Mouse (Mus musculus) erythroblast, adult 5-6 weeks (primary cell): ENCODE measurements around the gene Rbm8a. TPM values are rescaled to one million over a fixed set of nuclear protein-coding genes. Genes with fewer than 3 reads are reported as not detected.
"Not testable (repeated sequence)": the region's sequence is repeated elsewhere in the genome, so short reads cannot be mapped to it uniquely, and the experiment has no call there.

ENCODE experiments used
- ATAC-seq: replicated peaks from 2 replicates; pipeline ENCODE4 v1.8.0; 2016; ENCODE audit warnings: moderate number of reproducible peaks, mild to moderate bottlenecking, moderate TSS enrichment, inconsistent platforms; ENCODE audit not compliant: poor library complexity, low FRiP score, severe bottlenecking
- total RNA-seq, 2 experiments: library from RNA; stranded (forward) in 1 of 2; stranded (reverse) in 1 of 2; fragments of 150-400 nt in 1 of 2; fragments of 200-764, 138-1000 nt in 1 of 2; gene quantifications; 2 replicates each; pipeline versions ENCODE4 v1.2.3 to v1.2.4; 2015 to 2017; ENCODE audit warnings: low replicate concordance in 2 of 2

Rbm8a gene
- total RNA-seq, 2 experiments from 2014 or later = 16.4 to 30.4 TPM

DNA sequence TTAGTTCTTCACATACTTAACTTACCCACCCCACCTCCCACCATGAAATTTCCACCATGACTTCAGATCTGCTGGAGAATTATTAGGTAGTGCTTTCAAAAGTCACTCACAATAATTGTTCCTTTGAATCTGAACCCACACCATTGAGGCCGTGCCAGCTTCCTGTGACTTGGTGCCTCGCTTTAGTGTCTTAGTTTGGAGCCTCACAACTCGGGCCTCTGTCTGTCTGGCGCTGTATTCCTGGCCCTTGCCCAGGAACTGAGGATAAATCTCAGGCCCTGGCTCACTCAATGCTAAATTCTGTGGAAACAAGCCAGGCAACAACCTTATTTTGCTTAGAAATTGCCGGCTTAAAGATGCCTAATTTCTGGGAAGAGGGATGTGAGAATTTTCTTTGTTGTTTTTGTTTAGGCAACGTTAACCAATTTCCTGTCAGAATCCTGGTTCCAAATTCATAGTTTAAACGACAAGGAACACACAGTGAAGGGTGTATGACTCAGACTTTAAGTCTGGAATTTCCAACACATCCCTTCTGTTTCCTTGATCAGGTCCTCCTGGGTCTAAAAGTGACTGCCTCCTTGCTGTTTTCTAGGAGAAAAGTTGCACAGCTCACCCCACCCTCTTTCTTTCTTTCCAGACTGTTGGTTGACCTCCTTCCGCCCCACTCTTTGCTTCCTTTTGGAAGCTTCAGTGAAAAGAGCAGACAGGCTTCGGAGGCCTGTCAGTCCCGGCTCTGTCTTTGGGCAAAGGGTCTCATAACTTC, 27.6 kb upstream of the Rbm8a start:
- no peak for ATAC-seq

DNA sequence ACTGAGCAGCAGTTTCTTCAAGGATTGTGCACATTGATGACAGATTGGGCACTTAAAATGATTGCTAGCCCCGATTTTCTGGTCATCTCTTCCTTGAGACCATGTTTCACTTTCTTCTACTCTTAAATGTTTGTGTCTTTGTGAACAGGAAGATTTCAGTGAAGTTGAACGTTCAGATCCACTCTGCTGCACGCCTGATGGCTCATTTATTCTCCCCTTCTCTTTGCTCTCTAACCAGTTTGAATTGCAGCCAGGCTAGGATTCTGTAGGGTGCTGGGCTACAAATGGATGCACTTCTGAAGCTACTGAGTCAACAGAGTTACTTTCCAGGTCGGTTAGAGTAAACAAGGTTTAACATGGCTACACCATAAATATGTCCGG, 27.0 kb upstream of the Rbm8a start:
- no peak for ATAC-seq

DNA sequence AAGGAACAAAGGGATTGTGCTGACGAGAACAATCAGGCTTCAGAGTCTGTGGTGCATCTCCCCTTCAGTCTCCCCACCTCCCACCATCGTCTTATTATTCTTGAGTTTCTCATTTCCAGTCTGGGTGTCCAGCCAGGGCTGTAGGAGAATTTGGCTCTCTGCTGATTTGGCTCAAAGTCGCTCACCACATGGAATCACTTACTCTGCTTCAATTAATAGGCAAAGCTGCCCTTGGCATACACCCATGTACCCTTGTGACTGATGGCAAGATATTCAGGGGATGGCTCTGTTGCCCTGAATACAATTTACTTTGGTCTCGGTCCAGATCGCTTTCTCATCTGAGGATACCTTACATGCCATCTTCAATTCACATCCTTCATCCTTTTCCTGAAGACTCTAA, 26.4 kb upstream of the Rbm8a start:
- ATAC-seq = no peak

DNA sequence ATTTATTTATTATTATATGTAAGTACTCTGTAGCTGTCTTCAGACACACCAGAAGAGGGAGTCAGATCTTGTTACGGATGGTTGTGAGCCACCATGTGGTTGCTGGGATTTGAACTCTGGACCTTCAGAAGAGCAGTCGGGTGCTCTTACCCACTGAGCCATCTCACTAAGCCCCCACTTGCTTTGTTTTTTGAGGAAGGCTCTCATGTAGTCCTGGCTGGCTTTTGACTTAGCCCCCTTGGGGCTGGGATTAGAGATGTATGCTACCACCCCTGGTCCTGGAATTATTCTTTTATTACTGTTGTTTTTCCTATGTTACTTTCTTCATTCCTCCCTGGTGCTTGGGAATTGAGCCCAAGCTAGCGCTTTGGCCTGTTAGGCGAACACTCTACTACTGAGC, 23.7 kb upstream of the Rbm8a start:
- ATAC-seq = not testable (repeated sequence)

DNA sequence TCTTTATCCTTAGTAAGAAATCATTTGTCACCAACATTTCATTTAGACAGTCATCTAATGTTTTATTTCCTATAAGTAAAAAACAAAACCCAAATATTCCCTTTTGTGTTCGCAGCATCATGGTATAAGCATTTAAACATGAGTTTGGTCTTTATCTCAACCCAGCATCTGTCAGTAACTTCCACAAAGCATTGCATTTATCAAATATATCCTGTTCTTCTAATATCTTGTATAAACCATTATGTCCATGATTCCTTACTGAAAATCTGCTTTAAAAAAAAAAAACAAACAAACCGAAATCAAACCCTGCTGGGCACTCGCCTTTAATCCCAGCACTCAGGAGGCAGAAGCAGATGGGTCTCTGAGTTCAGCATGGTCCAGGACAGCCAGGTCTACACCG, 23.1 kb upstream of the Rbm8a start:
- no peak for ATAC-seq

DNA sequence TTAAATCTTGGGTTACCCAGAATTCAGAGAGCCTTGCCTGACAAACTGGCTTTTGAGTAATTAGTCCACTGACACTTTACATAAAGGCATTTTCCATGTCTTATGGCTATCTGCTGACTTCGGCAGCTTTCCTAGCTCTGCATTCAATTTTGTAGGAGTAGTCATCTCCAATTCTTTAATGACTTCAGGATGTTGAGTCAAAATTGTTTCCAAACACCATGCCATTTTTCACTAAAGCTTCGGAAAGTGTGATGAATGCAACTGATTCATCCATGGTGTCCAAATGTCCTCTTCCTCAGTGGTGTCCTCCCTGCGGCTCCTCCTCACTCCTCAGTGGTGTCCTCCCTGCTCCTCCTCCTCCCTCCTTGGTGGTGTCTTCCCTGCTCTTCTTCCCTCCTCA, 11.8 kb upstream of the Rbm8a start:
- ATAC-seq = no peak

DNA sequence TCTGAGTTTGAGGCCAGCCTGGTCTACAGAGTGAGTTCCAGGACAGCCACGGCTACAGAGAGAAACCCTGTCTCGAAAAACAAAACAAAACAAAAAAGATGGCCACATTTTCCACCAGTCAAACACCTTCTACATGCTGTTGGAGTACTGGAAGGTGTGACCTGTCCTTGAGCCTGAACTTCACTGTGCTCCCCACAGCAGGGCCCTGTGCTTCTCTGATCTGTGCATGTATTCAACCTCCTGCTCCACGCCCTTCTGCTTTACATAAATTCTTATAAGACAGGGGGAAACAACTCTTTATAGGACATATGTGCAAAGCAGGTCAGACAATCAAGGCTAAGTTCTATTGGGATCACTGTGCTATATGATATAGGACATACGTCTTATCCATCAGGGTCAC, 6.5 kb upstream of the Rbm8a start:
- no peak for ATAC-seq

DNA sequence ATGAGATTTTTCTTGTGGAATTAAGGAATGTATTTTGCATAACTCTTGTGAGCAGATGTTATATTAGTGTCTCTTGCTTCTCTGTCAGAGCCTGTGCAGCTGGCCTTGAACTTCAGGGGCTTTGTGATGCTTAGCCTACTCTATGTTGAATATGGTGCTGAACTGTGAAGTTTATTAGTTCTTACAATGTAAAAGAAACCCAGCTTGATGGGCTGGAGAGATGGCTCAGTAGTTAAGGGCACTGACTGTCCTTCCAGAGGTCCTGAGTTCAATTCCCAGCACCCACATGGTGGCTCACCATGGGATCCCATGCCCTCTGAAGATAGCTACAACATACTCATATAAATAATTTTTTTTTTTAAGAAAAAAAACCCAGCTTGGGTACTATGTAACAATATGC, 2.3 kb downstream of the Rbm8a start:
- ATAC-seq = no peak

DNA sequence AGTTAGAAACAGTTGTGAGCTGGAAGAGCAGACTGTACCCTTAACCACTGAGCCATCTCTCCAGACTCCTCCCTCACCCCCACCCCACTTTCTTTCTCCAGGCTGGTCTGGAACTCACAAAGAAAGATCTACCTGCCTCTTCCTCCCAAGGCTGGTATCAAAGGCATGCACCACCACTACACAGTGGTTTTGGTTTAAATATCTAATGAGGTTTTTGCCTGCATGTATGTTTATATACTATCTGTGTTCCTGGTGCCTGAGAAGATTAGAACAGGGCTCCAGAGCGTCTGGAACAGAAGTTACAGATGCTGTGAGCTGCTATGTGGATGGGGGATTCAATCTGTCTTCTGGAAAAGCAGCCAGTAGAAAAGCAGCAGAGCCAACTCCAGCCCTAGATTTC, 4.3 kb downstream of the Rbm8a start:
- no peak for ATAC-seq

DNA sequence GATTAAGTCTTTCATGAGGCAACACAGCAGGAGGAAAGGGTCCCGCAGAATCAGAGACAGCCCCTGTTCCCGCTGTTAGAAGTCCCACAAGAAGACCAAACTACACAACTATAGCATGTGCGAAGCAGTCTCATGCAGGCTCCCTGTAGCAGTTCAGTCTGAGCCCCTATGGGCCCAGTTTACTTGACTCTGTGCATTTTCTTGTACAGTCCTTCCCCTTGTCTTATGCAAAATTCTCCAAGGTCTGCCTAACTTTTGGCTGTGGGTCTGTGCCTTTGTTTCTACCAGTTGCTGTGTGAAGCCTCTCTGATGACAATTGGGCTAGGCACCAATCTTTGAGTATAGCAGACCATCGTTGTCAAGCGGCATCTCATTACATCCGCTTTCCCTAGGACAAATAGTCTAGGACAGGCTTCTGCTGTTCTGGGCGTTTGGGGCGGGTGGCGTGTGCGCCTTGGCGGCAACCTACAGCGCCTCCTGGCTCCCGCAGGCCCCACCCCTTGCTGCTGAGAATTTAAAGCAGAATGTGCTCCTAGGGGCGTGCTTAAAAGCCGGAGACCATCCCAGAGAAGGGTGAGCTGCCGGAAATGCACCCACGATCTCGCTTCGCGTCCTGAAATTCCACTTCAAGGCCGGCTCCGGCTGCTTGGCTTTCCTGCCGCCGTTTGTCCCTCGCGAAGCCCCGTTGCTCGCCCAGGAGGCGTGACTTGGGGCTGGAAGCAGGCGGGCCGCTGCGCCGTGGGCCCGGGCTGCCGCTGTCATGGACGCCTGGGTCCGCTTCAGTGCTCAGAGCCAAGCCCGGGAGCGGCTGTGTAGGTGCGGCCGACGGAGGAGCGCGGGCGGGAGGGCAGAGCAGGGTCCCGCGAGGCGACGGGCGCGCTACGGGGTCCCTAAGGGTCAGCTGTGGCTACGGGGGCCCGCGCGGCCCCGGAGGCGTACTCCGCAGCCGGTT, 5.5 kb downstream of the Rbm8a start, which contains the start of the genes Pex11b and Gm42957:
Gene Pex11b, plus strand, starts transcription at position 449 of the 952 bp plus-strand sequence.
Gene Gm42957, plus strand, starts transcription at position 547 of the 952 bp plus-strand sequence.
- ATAC-seq = peak; percentile 91

DNA sequence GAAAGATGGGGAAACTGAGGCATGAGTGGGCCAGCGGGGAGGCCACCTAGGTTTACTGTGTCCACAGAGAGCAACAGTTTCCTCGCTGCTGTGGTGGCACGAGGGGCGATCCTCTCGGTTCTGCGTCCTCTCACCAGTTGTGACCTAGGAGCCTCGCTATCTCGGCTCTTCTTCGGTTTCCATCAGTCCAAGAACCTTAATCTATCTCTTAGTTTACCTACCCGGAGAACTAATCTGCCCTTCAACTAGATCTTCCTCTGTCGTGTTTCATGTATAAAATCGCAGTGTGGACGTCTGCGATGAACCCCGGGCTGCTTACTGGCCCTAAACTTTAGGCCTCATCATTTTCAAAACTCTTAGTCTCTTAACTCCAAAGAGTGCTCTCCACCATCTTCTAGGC, 6.2 kb downstream of the Rbm8a start:
- no peak for ATAC-seq

DNA sequence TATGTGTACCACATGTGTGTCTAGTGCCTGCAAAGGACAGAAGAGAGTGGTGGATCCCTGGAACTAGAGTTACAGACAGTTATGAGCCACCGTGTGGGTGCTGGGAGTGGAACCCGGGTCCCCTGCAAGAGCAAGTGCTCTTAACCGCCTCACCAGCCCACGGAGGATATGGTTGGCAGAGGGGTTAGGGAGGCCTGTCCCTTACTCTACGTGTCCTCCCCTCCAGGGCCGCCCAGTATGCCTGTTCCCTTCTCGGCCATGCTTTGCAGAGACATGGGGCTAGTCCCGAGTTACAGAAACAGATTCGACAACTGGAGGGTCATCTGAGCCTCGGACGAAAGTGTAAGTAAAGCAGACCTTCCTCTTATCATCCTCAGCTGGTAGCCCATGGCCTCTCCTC, 6.7 kb downstream of the Rbm8a start:
- no peak for ATAC-seq

DNA sequence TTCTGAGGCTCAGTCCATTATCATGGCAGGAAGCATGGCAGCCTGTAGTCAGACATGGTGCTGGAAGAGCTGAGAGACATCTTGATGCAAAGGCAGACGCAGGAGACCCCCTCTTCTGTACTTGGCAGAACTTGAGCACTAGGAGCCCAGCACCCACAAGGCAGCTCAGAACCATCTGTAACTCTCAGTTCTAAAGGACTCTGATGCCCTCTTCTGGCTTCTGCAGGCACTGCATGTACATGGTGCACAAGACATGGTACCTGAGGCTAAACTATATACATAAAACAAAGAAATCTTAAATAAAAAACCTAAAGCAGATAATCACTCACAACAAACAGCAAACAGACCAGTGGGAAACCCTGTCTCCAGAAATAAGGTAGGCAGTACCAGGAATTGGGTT, 9.5 kb downstream of the Rbm8a start:
- peak; percentile 69 for ATAC-seq

DNA sequence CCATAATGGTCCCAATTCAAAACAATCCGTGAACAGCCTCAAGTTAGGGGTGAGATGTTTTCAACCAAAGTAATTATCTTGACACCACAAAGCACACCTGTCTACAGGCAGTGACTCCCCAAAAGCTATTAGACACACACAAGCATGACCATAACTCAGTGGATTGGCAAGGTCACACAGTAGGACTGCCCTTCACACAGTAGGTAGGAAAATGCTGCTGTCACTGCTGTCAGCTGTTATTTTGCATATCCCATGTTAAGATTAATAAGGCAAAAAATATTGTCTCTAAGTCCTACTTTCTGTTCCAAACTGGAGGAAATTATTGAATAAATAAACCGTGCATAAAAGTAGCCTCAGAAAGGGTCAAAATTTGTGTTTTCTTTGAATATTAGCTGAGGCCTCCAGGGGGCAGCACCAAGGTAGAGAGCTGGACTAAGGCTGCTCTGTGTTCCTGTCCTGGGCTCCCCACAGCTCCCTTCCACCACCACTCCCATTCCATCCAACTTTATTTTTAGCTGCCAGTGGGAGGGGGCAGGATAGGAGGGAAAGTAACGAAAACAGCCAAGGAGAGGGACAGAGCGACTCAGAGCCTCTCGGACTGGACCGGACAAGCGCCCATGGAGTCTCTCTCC, 15.4 kb downstream of the Rbm8a start, which contains the start of gene Itga10:
Gene Itga10, plus strand, starts transcription at position 567 of the 632 bp plus-strand sequence.
- ATAC-seq = peak; percentile 48; the same call in 1 of the 2 replicates

DNA sequence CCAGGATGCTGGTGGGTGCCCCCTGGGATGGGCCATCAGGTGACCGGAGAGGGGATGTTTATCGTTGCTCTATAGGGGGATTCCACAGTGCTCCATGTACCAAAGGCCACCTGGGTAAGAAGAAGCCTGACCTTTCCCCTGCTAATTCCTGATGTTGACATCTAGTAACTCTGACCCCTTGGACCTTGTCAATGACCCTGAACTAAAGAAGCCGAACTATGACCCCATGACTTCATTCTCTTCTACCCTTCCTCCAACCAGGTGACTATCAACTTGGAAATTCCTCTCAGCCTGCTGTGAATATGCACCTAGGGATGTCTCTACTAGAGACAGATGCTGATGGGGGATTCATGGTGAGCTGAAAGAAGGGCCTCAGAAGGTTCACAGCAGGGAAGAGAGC, 17.6 kb downstream of the Rbm8a start:
- no peak for ATAC-seq

DNA sequence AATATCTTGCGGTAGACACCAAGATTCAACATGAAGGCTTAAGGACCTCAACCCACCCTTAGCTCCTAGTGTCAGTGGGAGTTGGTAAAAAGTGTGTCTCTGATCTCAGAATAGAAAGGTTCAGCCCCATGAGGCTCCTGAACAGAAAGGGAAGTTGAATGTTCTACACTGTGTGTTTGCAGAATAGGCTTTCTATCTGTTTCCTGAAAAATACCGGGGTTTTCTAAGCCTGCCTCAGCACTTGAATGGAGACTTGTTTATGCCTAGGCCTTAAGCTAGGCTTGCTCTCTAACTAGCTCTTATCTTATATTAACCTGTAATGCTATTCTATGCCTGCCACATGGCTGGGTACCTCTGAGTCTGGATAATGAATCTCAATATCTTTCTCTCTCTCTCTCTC, 31.2 kb downstream of the Rbm8a start:
- no peak for ATAC-seq

DNA sequence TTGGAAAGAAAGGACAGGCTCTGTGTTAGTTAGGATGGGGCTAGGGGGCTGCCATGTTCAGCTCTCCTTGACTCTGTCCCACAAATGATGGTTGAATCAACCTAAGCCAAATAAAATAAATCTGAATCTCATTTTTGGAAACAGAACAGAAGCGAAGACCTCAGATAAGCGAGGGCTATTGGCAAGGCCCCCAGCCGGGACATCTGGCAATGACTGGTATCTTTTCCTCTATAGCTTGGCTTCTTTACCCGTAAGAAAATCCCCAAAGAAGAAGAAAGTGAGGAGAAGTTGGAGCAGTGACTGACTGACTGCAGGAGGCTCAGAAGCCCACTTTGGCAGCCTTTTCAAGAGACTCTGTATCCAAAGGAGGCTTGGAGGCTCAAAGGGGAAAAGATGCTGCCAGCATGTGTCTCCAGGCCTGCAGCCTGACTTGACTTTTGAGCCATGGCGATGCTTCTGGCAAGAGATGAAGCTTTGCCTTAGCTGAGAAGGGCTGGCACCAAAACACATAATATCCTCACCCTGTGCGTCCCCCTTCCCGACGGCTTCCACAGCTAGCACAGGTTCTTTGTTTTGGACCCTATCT, 33.1 kb downstream of the Rbm8a start:
- no peak for ATAC-seq

DNA sequence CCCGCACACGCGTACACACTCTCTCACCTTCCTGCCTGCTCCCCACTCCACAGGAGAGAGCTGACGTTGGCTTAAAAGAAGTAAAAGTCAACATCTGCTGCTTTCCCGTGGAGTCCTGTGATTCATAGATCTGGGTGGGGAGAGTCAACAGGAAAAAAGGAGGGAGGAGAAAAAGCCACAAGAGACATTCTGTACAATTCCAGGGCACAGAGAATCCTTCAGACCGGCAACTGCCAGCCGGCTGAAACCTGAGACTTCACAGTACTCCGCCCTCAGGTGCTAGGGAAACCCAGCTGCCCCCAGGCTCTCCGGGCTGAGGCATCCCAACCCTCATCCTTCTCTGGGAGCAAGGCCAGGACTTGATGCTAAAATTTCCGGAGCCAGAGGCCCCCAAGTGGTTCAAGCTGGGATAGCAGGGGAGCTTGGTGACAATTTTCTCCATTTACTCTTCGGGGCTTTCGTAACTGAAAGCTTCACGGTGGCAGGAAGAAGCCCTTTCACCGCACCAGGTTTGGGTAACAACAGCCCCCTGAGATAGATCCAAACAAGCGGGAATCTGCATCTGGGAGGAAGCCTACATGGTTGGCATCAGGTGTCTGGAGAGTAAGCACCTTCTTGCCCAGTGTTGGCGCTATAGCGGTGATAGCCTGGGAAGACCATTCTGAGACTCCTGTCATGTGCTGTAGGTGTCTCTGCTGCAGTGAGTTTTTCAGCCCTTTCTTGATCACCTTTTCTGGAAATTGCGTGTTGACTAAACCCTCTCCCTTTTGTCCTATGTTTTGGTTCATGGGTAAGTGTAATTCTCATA, 33.9 kb downstream of the Rbm8a start:
- peak; percentile 71 for ATAC-seq

DNA sequence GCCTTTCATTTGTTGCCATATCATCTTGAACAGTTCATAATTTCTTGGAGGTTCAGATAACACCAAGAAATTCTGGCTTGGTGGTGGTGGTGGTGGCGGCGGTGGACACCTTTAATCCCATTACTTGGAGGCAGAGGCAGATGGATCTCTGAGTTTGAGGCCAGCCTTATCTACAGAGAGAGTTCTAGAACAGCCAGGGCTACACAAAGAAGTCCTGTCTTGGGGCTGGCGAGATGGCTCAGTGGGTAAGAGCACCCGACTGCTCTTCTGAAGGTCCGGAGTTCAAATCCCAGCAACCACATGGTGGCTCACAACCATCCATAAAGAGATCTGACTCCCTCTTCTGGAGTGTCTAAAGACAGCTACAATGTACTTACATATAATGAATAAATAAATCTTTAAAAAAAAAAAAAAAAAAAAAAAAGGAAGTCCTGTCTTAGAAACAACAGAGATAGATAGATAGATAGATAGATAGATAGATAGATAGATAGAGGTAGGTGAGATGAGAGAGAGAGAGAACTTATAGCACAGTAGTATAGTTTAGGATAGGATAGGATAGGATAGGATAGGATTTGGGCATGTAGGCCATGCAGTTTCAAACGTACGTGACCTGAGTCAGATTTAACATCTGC, 36.1 kb downstream of the Rbm8a start:
- not testable (repeated sequence) for ATAC-seq
